Mouse (Mus musculus) G1E (cell line): ENCODE measurements around the gene Zmynd12. TPM values are rescaled to one million over a fixed set of nuclear protein-coding genes. Genes with fewer than 3 reads are reported as not detected.

Experiments used
- ATAC-seq: 2 replicates; pipeline ENCODE4 v1.8.0; 2016; ENCODE audit warnings: mild to moderate bottlenecking; ENCODE audit not compliant: insufficient number of reproducible peaks, poor library complexity, low FRiP score, severe bottlenecking; ENCODE audit errors: extremely low read depth
- DNase-seq: peaks from one replicate; pipeline ENCODE4 v3.0.0; 2012; ENCODE audit warnings: low spot score
- H3K27me3 ChIP-seq: 2 replicates; pipeline ENCODE4 v1.6.1; 2012; ENCODE audit warnings: mild to moderate bottlenecking, low read length, inconsistent platforms; ENCODE audit not compliant: insufficient read depth
- H3K36me3 ChIP-seq: replicated peaks from 2 replicates; pipeline ENCODE3; 2012; ENCODE audit warnings: mild to moderate bottlenecking, inconsistent platforms
- H3K4me1 ChIP-seq: 2 replicates; pipeline ENCODE4 v1.6.1; 2012; ENCODE audit warnings: low read depth, low read length, inconsistent platforms, mixed read lengths; ENCODE audit not compliant: insufficient read depth
- H3K4me3 ChIP-seq: 2 replicates; pipeline ENCODE4 v1.5.1; 2012; ENCODE audit warnings: low read depth, mild to moderate bottlenecking, inconsistent platforms, low read length, moderate library complexity, mixed read lengths
- H3K9me3 ChIP-seq: replicated peaks from 2 replicates; pipeline ENCODE4 v1.6.1; 2012; ENCODE audit warnings: inconsistent platforms
- CTCF ChIP-seq: IDR thresholded peaks from 2 replicates; pipeline ENCODE4 v1.5.1; 2012; ENCODE audit warnings: low read depth, low read length, inconsistent platforms, mixed read lengths
- GATA1 ChIP-seq: IDR thresholded peaks from 2 replicates; pipeline ENCODE4 v1.6.1; 2012; ENCODE audit warnings: borderline replicate concordance, low read length, inconsistent platforms, mixed read lengths
- GATA2 ChIP-seq: IDR thresholded peaks from 2 replicates; pipeline ENCODE4 v1.6.1; 2012; ENCODE audit warnings: low read depth, low read length, inconsistent platforms, borderline replicate concordance
- POLR2AphosphoS5 ChIP-seq: IDR thresholded peaks from 2 replicates; pipeline ENCODE4 v1.6.1; 2012; ENCODE audit warnings: low read depth, low read length, inconsistent platforms; ENCODE audit not compliant: insufficient replicate concordance
- TAL1 ChIP-seq: conservative IDR thresholded peaks from 2 replicates; pipeline ENCODE4 v1.6.1; 2012; ENCODE audit warnings: low read depth, low read length, inconsistent platforms, mixed read lengths
- polyA plus RNA-seq: library from polyadenylated mRNA; stranded (reverse); fragments of >175 nt; gene quantifications from 2 replicates; pipeline ENCODE4 v1.2.3, GENCODE M21; 2012
- total RNA-seq, 2 experiments: library from RNA; stranded (forward) in 1 of 2; stranded (reverse) in 1 of 2; fragments of 200-1000 nt in 1 of 2; fragments of >200 nt in 1 of 2; fragmentation: Nextera tagmentation in 1 of 2; gene quantifications; 2 replicates each; pipeline ENCODE4 v1.2.3; 2014 to 2017

Zmynd12 gene
- total and polyA plus RNA-seq, 3 experiments, result 0.18 to 1.4 TPM; not detected in 1

DNA sequence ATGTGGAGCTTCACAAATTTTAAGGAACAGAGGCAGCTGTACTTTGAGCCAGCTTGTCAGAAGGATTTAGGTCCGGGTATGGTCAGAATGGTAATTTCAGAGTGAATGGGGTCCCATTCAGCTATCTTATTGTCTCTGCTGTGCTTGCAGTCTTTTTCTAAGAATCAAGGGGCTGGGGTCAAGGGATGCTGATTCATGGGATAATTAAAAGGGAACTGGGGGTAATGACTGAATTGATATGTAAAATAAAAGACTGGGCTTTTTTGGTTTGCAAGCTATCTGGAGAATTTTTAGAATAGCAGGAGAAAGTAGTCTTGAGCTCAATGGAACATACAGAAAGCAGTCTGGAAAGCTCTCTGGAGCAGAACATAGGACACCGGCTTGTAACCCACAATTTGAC, 19.2 kb upstream of the Zmynd12 start:
- TF ChIP-seq POLR2AphosphoS5, result no peak
- no peak for TF ChIP-seq TAL1
- no peak for TF ChIP-seq CTCF
- TF ChIP-seq GATA1, result no peak
- TF ChIP-seq GATA2, result no peak
- H3K9me3 ChIP-seq, result peaks cover 12% of the 10 kb centered on the region
- H3K36me3 ChIP-seq, result no peaks in the 10 kb centered on the region
- ATAC-seq (no peak), DNase-seq (no peak)
- no peak overlapping the region for H3K4me3 ChIP-seq
- H3K27me3 ChIP-seq, result peaks cover 15% of the 10 kb centered on the region
- no peaks in the 10 kb centered on the region for H3K4me1 ChIP-seq

DNA sequence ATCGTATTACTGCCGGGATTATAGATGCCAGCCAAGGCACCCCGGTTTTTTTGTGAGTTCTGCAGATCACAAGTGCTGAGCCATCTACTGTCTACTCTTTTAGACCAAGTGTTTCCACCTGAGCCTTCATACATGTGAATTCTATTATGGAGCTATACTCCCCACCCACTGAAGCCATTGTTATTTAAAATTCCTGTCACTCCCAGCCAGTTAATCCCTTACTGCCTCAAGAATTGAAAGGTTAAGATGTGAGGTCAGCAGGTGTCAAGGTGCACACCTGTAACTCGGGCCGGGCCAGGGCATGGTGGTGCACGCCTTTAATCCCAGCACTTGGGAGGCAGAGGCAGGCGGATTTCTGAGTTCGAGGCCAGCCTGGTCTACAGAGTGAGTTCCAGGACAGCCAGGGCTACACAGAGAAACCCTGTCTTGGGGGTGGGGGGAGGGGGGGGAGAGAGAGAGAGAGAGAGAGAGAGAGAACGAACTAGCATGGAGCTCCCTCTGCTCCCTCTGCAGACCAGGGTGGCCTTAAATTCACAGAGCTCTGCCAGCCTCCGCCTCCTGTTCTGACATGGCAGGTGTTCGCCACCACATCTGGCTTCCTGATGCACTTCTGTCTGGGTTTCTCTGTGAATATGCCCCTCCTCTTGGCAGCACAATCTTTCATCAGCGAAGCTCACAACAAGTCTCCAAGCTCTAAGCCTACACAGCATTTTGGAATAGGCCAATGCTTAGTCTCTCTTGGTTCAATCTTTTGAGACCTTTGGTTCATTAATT, 10.6 kb upstream of the Zmynd12 start:
- TF ChIP-seq CTCF, result no peak
- TF ChIP-seq TAL1, result no peak
- TF ChIP-seq GATA2, result no peak
- no peak for TF ChIP-seq GATA1
- no peak for TF ChIP-seq POLR2AphosphoS5
- ATAC-seq, result no peak

DNA sequence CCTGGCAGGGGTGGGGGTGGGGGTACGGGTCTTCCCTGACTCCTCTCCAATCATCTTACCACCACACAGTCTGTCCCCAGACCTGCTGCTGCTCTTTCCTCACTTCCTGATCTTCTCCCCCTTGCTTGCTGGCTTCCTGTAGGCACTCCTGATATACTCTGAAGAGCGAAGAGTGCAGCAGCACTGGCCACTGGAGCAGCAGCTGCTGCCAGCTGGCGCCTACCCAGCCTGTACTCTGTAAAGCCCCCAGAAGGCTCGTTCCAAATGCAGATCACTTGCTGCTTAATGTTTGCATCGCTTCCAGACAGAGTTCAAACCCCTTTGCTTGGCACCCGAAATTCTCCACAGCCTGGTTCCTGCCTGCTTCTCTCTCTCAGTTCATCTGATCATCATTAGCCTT, 9.8 kb upstream of the Zmynd12 start:
- Histone ChIP-seq H3K9me3 (peaks cover 5% of the 10 kb centered on the region), H3K4me1 (peaks cover 21% of the 10 kb centered on the region), H3K36me3 (no peaks in the 10 kb centered on the region), H3K4me3 (no peak overlapping the region), H3K27me3 (peaks cover 32% of the 10 kb centered on the region)
- DNase-seq (no peak), ATAC-seq (no peak)
- TF ChIP-seq GATA2 (no peak), CTCF (no peak), TAL1 (no peak), POLR2AphosphoS5 (no peak), GATA1 (no peak)

More for the DNA sequence above, 10.6 kb upstream of the Zmynd12 start:
- Histone ChIP-seq H3K4me1 (peaks cover 14% of the 10 kb centered on the region), H3K36me3 (no peaks in the 10 kb centered on the region), H3K9me3 (peaks cover 8% of the 10 kb centered on the region), H3K27me3 (peaks cover 32% of the 10 kb centered on the region), H3K4me3 (no peak overlapping the region)
- DNase-seq, result no peak

DNA sequence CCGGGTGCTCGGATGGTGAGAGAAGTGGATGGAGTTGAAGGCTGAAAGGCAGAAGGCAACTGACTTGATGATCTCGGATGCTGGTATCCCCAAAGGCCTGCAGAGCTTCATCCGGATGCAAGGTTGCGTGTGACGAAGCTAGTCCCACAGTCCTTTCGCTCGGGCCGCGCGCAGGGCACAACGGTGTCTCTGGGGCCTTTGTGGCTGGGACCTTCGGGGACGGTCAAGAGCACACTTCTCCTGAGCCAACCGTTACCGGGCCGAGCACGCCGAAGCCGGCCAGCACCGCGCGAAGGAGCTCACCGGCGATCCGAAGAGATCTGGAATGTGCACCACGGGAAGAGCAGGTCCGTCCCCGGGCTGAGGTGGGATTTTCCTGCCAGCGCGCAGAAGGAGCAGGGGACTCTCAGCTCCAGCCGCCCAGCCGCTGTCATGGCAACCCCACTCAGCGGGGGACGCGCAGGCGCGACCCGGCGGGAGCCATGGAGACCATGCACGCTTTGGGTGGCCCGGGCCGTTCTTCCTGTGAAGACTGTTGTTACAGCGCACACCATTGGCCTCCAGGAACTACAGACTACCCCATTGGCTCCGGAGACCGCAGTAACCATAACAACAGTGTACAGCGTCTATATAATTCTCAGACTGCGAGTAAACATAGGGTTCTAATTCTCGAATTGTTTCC, 7.4 kb upstream of the Zmynd12 start, which contains the start of gene Ccdc30:
Ccdc30 (minus strand) TSS at position 450 of the 682 bp plus-strand sequence.
- no peak for TF ChIP-seq GATA2
- no peak for TF ChIP-seq TAL1
- TF ChIP-seq POLR2AphosphoS5, result no peak
- TF ChIP-seq CTCF, result no peak
- ATAC-seq, result no peak

DNA sequence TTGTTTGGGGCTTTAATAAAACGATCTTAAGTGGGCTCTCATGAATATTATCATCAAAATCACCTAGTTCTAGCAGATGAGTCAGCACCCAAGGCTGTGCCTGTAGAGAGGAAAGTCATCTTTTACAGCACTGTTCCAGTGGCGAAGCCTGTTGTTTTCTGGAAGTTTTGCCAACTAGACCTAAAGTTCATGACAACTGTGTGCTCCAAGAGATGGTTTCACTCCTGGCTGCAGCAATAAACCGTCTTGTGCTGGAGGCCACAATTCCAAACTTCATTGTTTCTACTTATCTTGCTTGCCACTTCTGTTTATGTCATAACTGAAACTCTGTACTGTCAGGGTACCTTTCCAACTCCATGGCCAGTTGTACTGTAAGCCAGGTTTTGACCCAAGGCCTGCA, 5.3 kb upstream of the Zmynd12 start:
- Histone ChIP-seq H3K36me3 (peaks cover 15% of the 10 kb centered on the region), H3K27me3 (peaks cover 16% of the 10 kb centered on the region), H3K4me3 (no peak overlapping the region; the same call in 1 of the 2 replicates), H3K4me1 (peaks cover 47% of the 10 kb centered on the region), H3K9me3 (peaks cover 5% of the 10 kb centered on the region)
- DNase-seq (no peak), ATAC-seq (no peak)
- no peak for TF ChIP-seq CTCF
- TF ChIP-seq POLR2AphosphoS5, result no peak
- TF ChIP-seq GATA1, result no peak
- TF ChIP-seq GATA2, result no peak
- TF ChIP-seq TAL1, result no peak

More for the DNA sequence above, 7.4 kb upstream of the Zmynd12 start, which contains the start of gene Ccdc30:
- no peak for DNase-seq
- peaks cover 32% of the 10 kb centered on the region for H3K27me3 ChIP-seq
- H3K4me3 ChIP-seq, result no peak within 1 kb of the TSS; the same call in 1 of the 2 replicates
- peaks cover 34% of the 10 kb centered on the region for H3K4me1 ChIP-seq
- peaks cover 9% of the 10 kb centered on the region for H3K36me3 ChIP-seq
- H3K9me3 ChIP-seq, result peaks cover 5% of the 10 kb centered on the region

DNA sequence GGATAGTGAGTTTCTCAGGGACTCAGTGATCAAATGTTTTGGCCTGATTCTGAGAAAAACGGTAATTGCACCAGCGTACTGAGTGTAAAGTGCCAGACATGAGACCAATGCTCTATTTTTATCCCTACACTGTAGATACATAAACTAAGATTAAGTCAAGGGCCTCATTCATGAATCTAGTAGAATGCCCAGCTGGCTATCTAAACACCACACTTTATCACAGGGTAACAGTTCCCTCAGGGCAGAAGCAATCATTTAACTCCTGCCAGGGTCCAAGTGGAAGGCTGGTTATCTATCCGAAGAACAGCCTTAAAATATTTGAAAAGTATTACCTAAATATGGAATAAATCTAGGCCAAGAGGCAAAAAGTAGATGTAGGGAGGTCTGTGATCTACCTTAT, 4.7 kb upstream of the Zmynd12 start:
- no peak for DNase-seq
- TF ChIP-seq POLR2AphosphoS5 (no peak), TAL1 (peak; percentile 70), GATA1 (no peak)
- Histone ChIP-seq H3K36me3 (peaks cover 15% of the 10 kb centered on the region), H3K4me1 (peaks cover 51% of the 10 kb centered on the region), H3K27me3 (peaks cover 10% of the 10 kb centered on the region), H3K9me3 (peaks cover 5% of the 10 kb centered on the region), H3K4me3 (no peak overlapping the region)
- ATAC-seq, result peak; percentile 68
